Mouse (Mus musculus) heart, postnatal 0 days (tissue): ENCODE measurements around the gene Clip2.

ENCODE experiments used
- CTCF ChIP-seq: IDR thresholded peaks from 2 replicates; pipeline ENCODE4 v1.5.1; 2016; ENCODE audit warnings: antibody characterized with exemption, control low read depth, low read depth
- EP300 ChIP-seq: IDR thresholded peaks from 2 replicates; pipeline ENCODE4 v1.6.1; 2016; ENCODE audit warnings: antibody characterized with exemption, low read depth

- TF ChIP-seq EP300 (no peak), CTCF (no peak)
Measured at GRCm38 (mm10) chr5:134575833-134576232, 23.6 kb upstream of the Clip2 start.
